Mouse (Mus musculus): ENCODE data around the gene Ptprd. TPM values are rescaled to one million over a fixed set of nuclear protein-coding genes. Genes with fewer than 3 reads are reported as not detected.
A peak's percentile ranks its signal among the peaks of the same experiment; 100 is the strongest.

The Ptprd gene
- polyA plus RNA-seq, 1 experiment from 2014 or later = 46.2 TPM

GRCm38 (mm10) chr4:76532926-76533325 is 1678.8 kb downstream of the Ptprd start:
- Histone ChIP-seq H3K4me3 (ENCODE audit: low read depth, low read length) (no peak overlapping the region), H3K4me1 (ENCODE audit: control insufficient read depth, insufficient read depth, low read length) (no peaks in the 10 kb centered on the region), H3K27me3 (replicated peaks; ENCODE audit: control insufficient read depth, insufficient read depth, low read length) (no peaks in the 10 kb centered on the region), H3K27ac (replicated peaks; ENCODE audit: low read depth, low read length) (no peak overlapping the region), H3K9me3 (ENCODE audit: control insufficient read depth, low read length) (peaks cover 12% of the 10 kb centered on the region), H3K4me2 (ENCODE audit: low read depth, low read length) (no peak overlapping the region), H3K9ac (ENCODE audit: low read depth, low read length) (no peak overlapping the region), H3K36me3 (ENCODE audit: control insufficient read depth, insufficient read depth, low read length) (no peaks in the 10 kb centered on the region)
- ATAC-seq (ENCODE audit: low read depth) (peak; percentile 37; the same call in 1 of the 2 replicates), DNase-seq (ENCODE audit: low spot score) (peak; percentile 59)
- WGBS = 48% methylated on average over 1 of the region's 1 CpGs

GRCm38 (mm10) chr4:76525281-76525680 is 1686.5 kb downstream of the Ptprd start:
- WGBS = 56% methylated on average over 3 of the region's 3 CpGs
- H3K27me3 ChIP-seq (replicated peaks; ENCODE audit: control insufficient read depth, insufficient read depth, low read length) = no peaks in the 10 kb centered on the region
- DNase-seq (ENCODE audit: low spot score) (no peak), ATAC-seq (ENCODE audit: low read depth) (no peak)
- H3K36me3 ChIP-seq (ENCODE audit: control insufficient read depth, insufficient read depth, low read length) = no peaks in the 10 kb centered on the region
- no peak overlapping the region for H3K4me3 ChIP-seq (ENCODE audit: low read depth, low read length)
- no peak overlapping the region for H3K9ac ChIP-seq (ENCODE audit: low read depth, low read length)
- H3K9me3 ChIP-seq (ENCODE audit: control insufficient read depth, low read length) = peaks cover 14% of the 10 kb centered on the region
- no peak overlapping the region for H3K27ac ChIP-seq (replicated peaks; ENCODE audit: low read depth, low read length)
- H3K4me1 ChIP-seq (ENCODE audit: control insufficient read depth, insufficient read depth, low read length) = 0 out of 2 replicates have a peak, but pooled peaks cover 3% of the 10 kb centered on the region
- no peak overlapping the region for H3K4me2 ChIP-seq (ENCODE audit: low read depth, low read length)

GRCm38 (mm10) chr4:76503279-76503601 is 1708.5 kb downstream of the Ptprd start:
- no peak for ATAC-seq (ENCODE audit: low read depth)
- Histone ChIP-seq H3K27me3 (replicated peaks; ENCODE audit: control insufficient read depth, insufficient read depth, low read length) (no peaks in the 10 kb centered on the region), H3K4me1 (ENCODE audit: control insufficient read depth, insufficient read depth, low read length) (no peaks in the 10 kb centered on the region; the same call in 1 of the 2 replicates), H3K36me3 (ENCODE audit: control insufficient read depth, insufficient read depth, low read length) (no peaks in the 10 kb centered on the region), H3K4me2 (ENCODE audit: low read depth, low read length) (no peak overlapping the region), H3K4me3 (ENCODE audit: low read depth, low read length) (no peak overlapping the region), H3K27ac (replicated peaks; ENCODE audit: low read depth, low read length) (no peak overlapping the region), H3K9ac (ENCODE audit: low read depth, low read length) (no peak overlapping the region), H3K9me3 (ENCODE audit: control insufficient read depth, low read length) (no peaks in the 10 kb centered on the region)
- DNase-seq (ENCODE audit: low spot score) = no peak
- WGBS = 8% methylated on average over 3 of the region's 3 CpGs

- 24% methylated on average over 6 of the region's 6 CpGs for WGBS
- H3K27me3 ChIP-seq (replicated peaks; ENCODE audit: control insufficient read depth, insufficient read depth, low read length) = no peaks in the 10 kb centered on the region
- no peaks in the 10 kb centered on the region for H3K36me3 ChIP-seq (ENCODE audit: control insufficient read depth, insufficient read depth, low read length)
- H3K4me2 ChIP-seq (ENCODE audit: low read depth, low read length) = no peak overlapping the region
- no peaks in the 10 kb centered on the region for H3K9me3 ChIP-seq (ENCODE audit: control insufficient read depth, low read length)
- H3K27ac ChIP-seq (replicated peaks; ENCODE audit: low read depth, low read length) = no peak overlapping the region
- DNase-seq (ENCODE audit: low spot score) = no peak
- 0 out of 2 replicates have a peak, but pooled peaks have one; percentile 22 for ATAC-seq (ENCODE audit: low read depth)
- H3K4me3 ChIP-seq (ENCODE audit: low read depth, low read length) = no peak overlapping the region
- H3K9ac ChIP-seq (ENCODE audit: low read depth, low read length) = no peak overlapping the region
- H3K4me1 ChIP-seq (ENCODE audit: control insufficient read depth, insufficient read depth, low read length) = no peaks in the 10 kb centered on the region; the same call in 1 of the 2 replicates
Measured at GRCm38 (mm10) chr4:76502575-76503278, 1709.0 kb downstream of the Ptprd start.

- Histone ChIP-seq H3K9me3 (ENCODE audit: control insufficient read depth, low read length) (no peaks in the 10 kb centered on the region), H3K4me1 (ENCODE audit: control insufficient read depth, insufficient read depth, low read length) (no peaks in the 10 kb centered on the region), H3K4me3 (ENCODE audit: low read depth, low read length) (no peak overlapping the region), H3K27ac (replicated peaks; ENCODE audit: low read depth, low read length) (no peak overlapping the region), H3K9ac (ENCODE audit: low read depth, low read length) (no peak overlapping the region), H3K36me3 (ENCODE audit: control insufficient read depth, insufficient read depth, low read length) (no peaks in the 10 kb centered on the region), H3K27me3 (replicated peaks; ENCODE audit: control insufficient read depth, insufficient read depth, low read length) (no peaks in the 10 kb centered on the region), H3K4me2 (ENCODE audit: low read depth, low read length) (no peak overlapping the region)
- DNase-seq (ENCODE audit: low spot score) = no peak
- WGBS = 72% methylated on average over 3 of the region's 3 CpGs
- no peak for ATAC-seq (ENCODE audit: low read depth)
Measured at GRCm38 (mm10) chr4:76485848-76486247, 1725.9 kb downstream of the Ptprd start.

- Histone ChIP-seq H3K4me2 (ENCODE audit: low read depth, low read length) (no peak overlapping the region), H3K4me3 (ENCODE audit: low read depth, low read length) (no peak overlapping the region), H3K36me3 (ENCODE audit: control insufficient read depth, insufficient read depth, low read length) (no peaks in the 10 kb centered on the region), H3K27ac (replicated peaks; ENCODE audit: low read depth, low read length) (no peak overlapping the region), H3K9me3 (ENCODE audit: control insufficient read depth, low read length) (no peaks in the 10 kb centered on the region), H3K27me3 (replicated peaks; ENCODE audit: control insufficient read depth, insufficient read depth, low read length) (no peaks in the 10 kb centered on the region), H3K4me1 (ENCODE audit: control insufficient read depth, insufficient read depth, low read length) (no peaks in the 10 kb centered on the region), H3K9ac (ENCODE audit: low read depth, low read length) (no peak overlapping the region)
- no peak for DNase-seq (ENCODE audit: low spot score)
- 64% methylated on average over 3 of the region's 3 CpGs for WGBS
- no peak for ATAC-seq (ENCODE audit: low read depth)
Measured at GRCm38 (mm10) chr4:76468366-76469100, 1743.2 kb downstream of the Ptprd start.

GRCm38 (mm10) chr4:76464682-76465081 is 1747.1 kb downstream of the Ptprd start:
- Histone ChIP-seq H3K27me3 (replicated peaks; ENCODE audit: control insufficient read depth, insufficient read depth, low read length) (no peaks in the 10 kb centered on the region), H3K4me2 (ENCODE audit: low read depth, low read length) (no peak overlapping the region), H3K27ac (replicated peaks; ENCODE audit: low read depth, low read length) (no peak overlapping the region), H3K36me3 (ENCODE audit: control insufficient read depth, insufficient read depth, low read length) (no peaks in the 10 kb centered on the region), H3K9ac (ENCODE audit: low read depth, low read length) (no peak overlapping the region), H3K4me3 (ENCODE audit: low read depth, low read length) (no peak overlapping the region), H3K4me1 (ENCODE audit: control insufficient read depth, insufficient read depth, low read length) (no peaks in the 10 kb centered on the region), H3K9me3 (ENCODE audit: control insufficient read depth, low read length) (no peaks in the 10 kb centered on the region)
- WGBS = 82% methylated on average over 1 of the region's 1 CpGs
- DNase-seq (ENCODE audit: low spot score) (no peak), ATAC-seq (ENCODE audit: low read depth) (no peak)

GRCm38 (mm10) chr4:76461336-76461735 is 1750.4 kb downstream of the Ptprd start:
- 73% methylated on average over 5 of the region's 5 CpGs for WGBS
- no peak overlapping the region for H3K9ac ChIP-seq (ENCODE audit: low read depth, low read length)
- peak; percentile 47; the same call in 1 of the 2 replicates for ATAC-seq (ENCODE audit: low read depth)

More at GRCm38 (mm10) chr4:76461336-76461735, 1750.4 kb downstream of the Ptprd start:
- Histone ChIP-seq H3K36me3 (ENCODE audit: control insufficient read depth, insufficient read depth, low read length) (no peaks in the 10 kb centered on the region), H3K4me3 (ENCODE audit: low read depth, low read length) (no peak overlapping the region), H3K27ac (replicated peaks; ENCODE audit: low read depth, low read length) (no peak overlapping the region), H3K9me3 (ENCODE audit: control insufficient read depth, low read length) (no peaks in the 10 kb centered on the region), H3K27me3 (replicated peaks; ENCODE audit: control insufficient read depth, insufficient read depth, low read length) (no peaks in the 10 kb centered on the region), H3K4me1 (ENCODE audit: control insufficient read depth, insufficient read depth, low read length) (no peaks in the 10 kb centered on the region), H3K4me2 (ENCODE audit: low read depth, low read length) (no peak overlapping the region)
- DNase-seq (ENCODE audit: low spot score) = peak; percentile 50

Data from embryonic facial prominence, embryonic 14.5 days (tissue).